Mouse (Mus musculus) cerebellum, adult 2 months (tissue): ENCODE results near the gene Rem2.

Experiments used
- CTCF ChIP-seq: fragments of 200-500 bp; IDR thresholded peaks from 2 replicates; pipeline ENCODE4 v1.5.1; 2011; ENCODE audit warnings: low read depth, mild to moderate bottlenecking, control low read depth, low read length, moderate library complexity, borderline replicate concordance; ENCODE audit not compliant: insufficient read depth
- POLR2A ChIP-seq: fragments of 200-500 bp; IDR thresholded peaks from 2 replicates; pipeline ENCODE4 v1.6.1; 2011; ENCODE audit warnings: low read length, control low read depth, borderline replicate concordance; ENCODE audit not compliant: insufficient read depth

GRCm38 (mm10) chr14:54441365-54441764 lies 34.5 kb upstream of the Rem2 start:
- TF ChIP-seq CTCF (no peak), POLR2A (no peak)
